Comparison of ENCODE assay signal across 9 mouse cellular contexts in the genomic region with DNA sequence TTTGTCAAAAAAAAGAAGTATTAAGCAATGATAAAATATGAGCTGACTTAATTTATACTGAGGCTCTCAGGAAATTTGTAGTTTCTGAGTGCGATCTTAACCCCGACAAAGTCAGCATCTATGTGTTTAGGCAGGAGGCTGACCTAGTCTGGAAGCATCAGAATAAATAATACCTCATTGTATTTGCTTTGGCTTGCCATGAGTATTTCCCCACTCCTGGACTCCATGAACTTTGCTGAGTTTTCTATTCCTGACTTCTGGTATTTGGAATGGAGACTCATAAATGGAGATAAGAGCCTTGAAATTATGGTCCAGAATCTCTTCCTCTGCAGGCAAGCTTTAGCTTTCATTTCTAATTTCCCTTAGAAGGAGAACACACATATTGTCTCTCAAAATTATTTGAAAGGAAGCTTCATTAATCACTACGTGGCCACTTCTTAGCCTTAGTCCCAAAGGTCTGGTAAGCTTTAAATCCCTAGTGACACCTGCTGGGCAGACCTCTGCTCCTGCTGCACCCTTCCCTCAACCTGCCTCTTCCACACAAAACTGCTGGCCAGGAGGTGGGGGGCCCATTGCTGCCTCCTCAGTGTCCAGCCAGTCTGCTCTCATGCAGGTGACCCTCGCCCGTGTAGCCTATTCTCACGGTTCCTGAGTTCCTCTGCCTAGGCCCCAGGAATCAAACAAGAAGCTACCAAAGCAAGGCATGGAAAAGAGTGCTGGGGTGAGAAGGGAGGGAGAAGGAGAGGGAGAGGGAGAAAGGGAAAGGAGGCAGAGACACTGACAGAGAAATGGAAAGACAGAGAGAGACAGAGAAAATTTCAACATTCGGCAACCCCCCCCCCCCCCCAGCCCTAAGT.
DNase-seq lines count a peak whose midpoint lies in the region; ATAC-seq and TF ChIP-seq lines count a peak whose summit lies in the region.
"Had no signal": no experiment of that assay in that cellular context is flagged by ENCODE, and none has a peak within 500 bp of the region (broad histone marks: within the 10 kb centered on the region; RNA-seq: fewer than 3 reads in every experiment).

No protein-coding gene starts in this region.

- 37% methylated on average over 7 of the region's 7 CpGs for WGBS in liver, postnatal 0 days (ENCODE audit: insufficient replicate concordance)

- H3K4me2 ChIP-seq in liver, postnatal 0 days (ENCODE audit: low read depth, low read length), result no peak overlapping the region

- H3K27ac ChIP-seq in liver, postnatal 0 days (ENCODE audit: low read depth), result peak overlapping the region; percentile 88
- H3K27ac ChIP-seq: macrophage had no signal

- H3K4me3 ChIP-seq in liver, postnatal 0 days (ENCODE audit: low read depth, low read length), result no peak overlapping the region

- peaks cover 4% of the 10 kb centered on the region; the same call in 1 of the 2 replicates for H3K4me1 ChIP-seq in liver, postnatal 0 days (ENCODE audit: insufficient read depth)

- TF ChIP-seq EP300 in liver, postnatal 0 days (IDR thresholded peaks at IDR 0.05; ENCODE audit: low read depth), result no peak

- no peaks in the 10 kb centered on the region for H3K9me3 ChIP-seq in liver, postnatal 0 days (ENCODE audit: low read length)

- no peak overlapping the region for H3K9ac ChIP-seq in liver, postnatal 0 days (replicated peaks)

- no peaks in the 10 kb centered on the region for H3K36me3 ChIP-seq in liver, postnatal 0 days (replicated peaks; ENCODE audit: insufficient read depth, low read length)

- DNase-seq in heart, adult 18-20 months, result peak; percentile 7 to 36
- no peak for DNase-seq in heart, postnatal 36 days
- peak; percentile 20 for DNase-seq in embryo, embryonic 9.5 days (ENCODE audit: extremely low spot score)
- peak; percentile 38 to 65 for DNase-seq in kidney, adult 8-10 months
- DNase-seq in liver, postnatal 0 days, result peak; percentile 34
- no peak for DNase-seq in urinary bladder, postnatal 10 days (ENCODE audit: low spot score)
- DNase-seq in ovary, postnatal 10 days (ENCODE audit: low spot score), result no peak
- no peak for DNase-seq in thymus, postnatal 14 days

- peak; percentile 61 for TF ChIP-seq CTCF in liver, postnatal 0 days (IDR thresholded peaks at IDR 0.05; ENCODE audit: low read depth)

- peak; percentile 87 for ATAC-seq in liver, postnatal 0 days

- no peaks in the 10 kb centered on the region for H3K27me3 ChIP-seq in liver, postnatal 0 days (ENCODE audit: insufficient read depth, low read length)

- intact Hi-C loops in heart, postnatal 36 days (cut with DNase I), result loop anchor here (2.0 to 5.0 kb wide), 3 partner anchors 171 to 447 kb away; no protein-coding TSS in a partner anchor

Comparison
In these comparisons a context has a peak if more than half of its experiments do, and no peak if none do; other contexts are left out.
1. DNase-seq: peak in heart, adult 18-20 months (2 of 2), embryo, embryonic 9.5 days (single experiment), kidney, adult 8-10 months (2 of 2) and liver, postnatal 0 days (single experiment); none in heart, postnatal 36 days (0 of 2), urinary bladder, postnatal 10 days (single experiment), ovary, postnatal 10 days (single experiment) and thymus, postnatal 14 days (single experiment).